Mouse (Mus musculus) midbrain, embryonic 16.5 days (tissue): Measurements from ENCODE around the gene Sdc4. TPM values are rescaled to one million over a fixed set of nuclear protein-coding genes. Genes with fewer than 3 reads are reported as not detected.

Experiments
- ATAC-seq: fragments of 200-750 bp; cut with Nextera tagmentation; 2 replicates; pipeline ENCODE4 v1.8.0; 2017; ENCODE audit warnings: moderate TSS enrichment
- H3K27ac ChIP-seq: fragments of 300-500 bp; sonication (generic); 2 replicates; pipeline ENCODE4 v1.5.1; 2014; ENCODE audit warnings: mild to moderate bottlenecking, low read length, mixed read lengths
- H3K27me3 ChIP-seq: fragments of 300-500 bp; sonication (generic); 2 replicates; pipeline ENCODE4 v1.6.1; 2014; ENCODE audit warnings: low read depth, low read length, mixed read lengths; ENCODE audit not compliant: control insufficient read depth, insufficient read depth
- H3K36me3 ChIP-seq: fragments of 300-500 bp; sonication (generic); 2 replicates; pipeline ENCODE4 v1.6.1; 2014; ENCODE audit warnings: mild to moderate bottlenecking, low read length, moderate library complexity, mixed read lengths; ENCODE audit not compliant: control insufficient read depth, insufficient read depth
- H3K4me1 ChIP-seq: fragments of 300-500 bp; sonication (generic); 2 replicates; pipeline ENCODE4 v1.6.1; 2014; ENCODE audit warnings: mild to moderate bottlenecking, low read length, mixed read lengths; ENCODE audit not compliant: control insufficient read depth, insufficient read depth
- H3K4me2 ChIP-seq: fragments of 300-500 bp; sonication (generic); 2 replicates; pipeline ENCODE4 v1.6.1; 2014; ENCODE audit warnings: mild to moderate bottlenecking, low read length, mixed read lengths
- H3K4me3 ChIP-seq: fragments of 300-500 bp; sonication (generic); 2 replicates; pipeline ENCODE4 v1.5.1; 2014; ENCODE audit warnings: low read depth, mild to moderate bottlenecking, low read length, moderate library complexity, mixed read lengths
- H3K9ac ChIP-seq: fragments of 300-500 bp; sonication (generic); 2 replicates; pipeline ENCODE4 v1.6.1; 2014; ENCODE audit warnings: low read depth, low read length, mixed read lengths
- H3K9me3 ChIP-seq: fragments of 300-500 bp; sonication (generic); replicated peaks from 2 replicates; pipeline ENCODE4 v1.6.1; 2014; ENCODE audit warnings: mild to moderate bottlenecking, low read length, mixed read lengths; ENCODE audit not compliant: control insufficient read depth, poor library complexity, severe bottlenecking
- WGBS: fragments of 180-500 bp; shearing (Covaris S2); extraction: QIAGEN DNeasy Blood & Tissue Kit; methylation state at CpG from one replicate; pipeline ENCODE4 v1.1.7; 2014; 5-methylcytosine and 5-hydroxymethylcytosine counted together
- polyA plus RNA-seq: library from polyadenylated mRNA; unstranded; fragments of >200 nt; fragmentation: Nextera tagmentation; extraction: Ambion mirVana; gene quantifications from 2 replicates; pipeline ENCODE4 v1.2.1, GENCODE M21; 2015

Gene Sdc4
- polyA plus RNA-seq, 1 experiment from 2014 or later: 8.7 TPM

- Histone ChIP-seq H3K4me3 (no peak overlapping the region), H3K4me2 (no peak overlapping the region), H3K36me3 (no peaks in the 10 kb centered on the region), H3K9ac (no peak overlapping the region), H3K27ac (no peak overlapping the region), H3K9me3 (no peaks in the 10 kb centered on the region), H3K4me1 (peaks cover 17% of the 10 kb centered on the region), H3K27me3 (peaks cover 8% of the 10 kb centered on the region)
- WGBS: 89% methylated on average over 2 of the region's 2 CpGs
- no peak for ATAC-seq
Measured at GRCm38 (mm10) chr2:164444701-164445100, 1.0 kb upstream of the Sdc4 start.

GRCm38 (mm10) chr2:164443051-164443437, 643 bp downstream of the Sdc4 start:
- Histone ChIP-seq H3K9me3 (no peaks in the 10 kb centered on the region), H3K4me2 (peak overlapping the region; percentile 89), H3K4me1 (peaks cover 17% of the 10 kb centered on the region), H3K27me3 (peaks cover 8% of the 10 kb centered on the region), H3K36me3 (no peaks in the 10 kb centered on the region), H3K4me3 (peak overlapping the region; percentile 55), H3K9ac (peak overlapping the region; percentile 67), H3K27ac (no peak overlapping the region)
- ATAC-seq: peak; percentile 89
- WGBS: under 1% methylated on average over 26 of the region's 26 CpGs

GRCm38 (mm10) chr2:164442315-164443050, 1.2 kb downstream of the Sdc4 start:
- peak overlapping the region; percentile 55 for H3K4me3 ChIP-seq
- WGBS: 2% methylated on average over 29 of the region's 29 CpGs
- no peaks in the 10 kb centered on the region for H3K9me3 ChIP-seq
- H3K4me2 ChIP-seq: peak overlapping the region; percentile 89
- H3K9ac ChIP-seq: peak overlapping the region; percentile 67
- H3K4me1 ChIP-seq: peaks cover 17% of the 10 kb centered on the region
- H3K27ac ChIP-seq: no peak overlapping the region
- H3K36me3 ChIP-seq: no peaks in the 10 kb centered on the region
- peak; percentile 17; the same call in 1 of the 2 replicates for ATAC-seq
- H3K27me3 ChIP-seq: peaks cover 8% of the 10 kb centered on the region

- Histone ChIP-seq H3K36me3 (no peaks in the 10 kb centered on the region), H3K4me1 (peaks cover 17% of the 10 kb centered on the region), H3K27me3 (peaks cover 8% of the 10 kb centered on the region), H3K9me3 (no peaks in the 10 kb centered on the region), H3K27ac (no peak overlapping the region), H3K4me2 (peak overlapping the region; percentile 89), H3K4me3 (no peak overlapping the region), H3K9ac (no peak overlapping the region)
- ATAC-seq: no peak
- 32% methylated on average over 7 of the region's 7 CpGs for WGBS
Measured at GRCm38 (mm10) chr2:164441731-164442130, 2.0 kb downstream of the Sdc4 start.

- no peaks in the 10 kb centered on the region for H3K9me3 ChIP-seq
- H3K4me2 ChIP-seq: no peak overlapping the region
- WGBS: 42% methylated on average over 8 of the region's 8 CpGs
- peaks cover 17% of the 10 kb centered on the region for H3K4me1 ChIP-seq
- H3K27me3 ChIP-seq: peaks cover 8% of the 10 kb centered on the region
- no peak overlapping the region for H3K9ac ChIP-seq
- H3K36me3 ChIP-seq: no peaks in the 10 kb centered on the region
- no peak overlapping the region for H3K27ac ChIP-seq
- no peak for ATAC-seq
- H3K4me3 ChIP-seq: no peak overlapping the region
Measured at GRCm38 (mm10) chr2:164441155-164441554, 2.5 kb downstream of the Sdc4 start.

GRCm38 (mm10) chr2:164440314-164440713, 3.4 kb downstream of the Sdc4 start:
- H3K27ac ChIP-seq: no peak overlapping the region
- H3K36me3 ChIP-seq: no peaks in the 10 kb centered on the region
- H3K4me1 ChIP-seq: peaks cover 17% of the 10 kb centered on the region
- peaks cover 8% of the 10 kb centered on the region for H3K27me3 ChIP-seq
- 83% methylated on average over 5 of the region's 5 CpGs for WGBS
- no peak overlapping the region for H3K4me2 ChIP-seq
- no peaks in the 10 kb centered on the region for H3K9me3 ChIP-seq
- H3K4me3 ChIP-seq: no peak overlapping the region
- H3K9ac ChIP-seq: no peak overlapping the region
- no peak for ATAC-seq

- Histone ChIP-seq H3K9me3 (no peaks in the 10 kb centered on the region), H3K27ac (no peak overlapping the region), H3K4me1 (peaks cover 17% of the 10 kb centered on the region), H3K27me3 (peaks cover 8% of the 10 kb centered on the region), H3K4me3 (no peak overlapping the region), H3K36me3 (no peaks in the 10 kb centered on the region), H3K9ac (no peak overlapping the region), H3K4me2 (no peak overlapping the region)
- 51% methylated on average over 3 of the region's 3 CpGs for WGBS
- no peak for ATAC-seq
Measured at GRCm38 (mm10) chr2:164439001-164439421, 4.7 kb downstream of the Sdc4 start.

- Histone ChIP-seq H3K4me2 (no peak overlapping the region), H3K27ac (no peak overlapping the region), H3K9ac (no peak overlapping the region), H3K4me1 (peaks cover 12% of the 10 kb centered on the region), H3K4me3 (no peak overlapping the region), H3K9me3 (no peaks in the 10 kb centered on the region), H3K27me3 (peaks cover 8% of the 10 kb centered on the region), H3K36me3 (no peaks in the 10 kb centered on the region)
- 77% methylated on average over 8 of the region's 8 CpGs for WGBS
- no peak for ATAC-seq
Measured at GRCm38 (mm10) chr2:164438257-164438656, 5.4 kb downstream of the Sdc4 start.

GRCm38 (mm10) chr2:164437710-164438109, 6.0 kb downstream of the Sdc4 start:
- Histone ChIP-seq H3K4me2 (no peak overlapping the region), H3K27ac (no peak overlapping the region), H3K9ac (no peak overlapping the region), H3K27me3 (peaks cover 8% of the 10 kb centered on the region), H3K4me3 (no peak overlapping the region), H3K9me3 (no peaks in the 10 kb centered on the region), H3K4me1 (peaks cover 9% of the 10 kb centered on the region), H3K36me3 (no peaks in the 10 kb centered on the region)
- ATAC-seq: no peak
- WGBS: 82% methylated on average over 6 of the region's 6 CpGs
